Mouse (Mus musculus): ENCODE measurements around the gene Hyal2. TPM values are rescaled to one million over a fixed set of nuclear protein-coding genes. Genes with fewer than 3 reads are reported as not detected.

Hyal2 gene
- polyA plus RNA-seq, 1 experiment from 2014 or later, result 106 TPM

GRCm38 (mm10) chr9:107534408-107535202 is 33.1 kb upstream of the Hyal2 start:
- DNase-seq (ENCODE audit: low spot score), result no peak
- under 1% methylated on average over 33 of the region's 40 CpGs for WGBS
- Histone ChIP-seq H3K36me3 (ENCODE audit: control insufficient read depth, insufficient read depth, low read length) (peaks cover 24% of the 10 kb centered on the region), H3K9me3 (ENCODE audit: control insufficient read depth, low read length) (no peaks in the 10 kb centered on the region), H3K27me3 (replicated peaks; ENCODE audit: control insufficient read depth, insufficient read depth, low read length) (no peaks in the 10 kb centered on the region), H3K4me3 (ENCODE audit: low read depth, low read length) (peak overlapping the region; percentile 91), H3K4me1 (ENCODE audit: control insufficient read depth, insufficient read depth, low read length) (peaks cover 23% of the 10 kb centered on the region), H3K9ac (ENCODE audit: low read depth, low read length) (peak overlapping the region; percentile 94), H3K27ac (replicated peaks; ENCODE audit: low read depth, low read length) (peak overlapping the region; percentile 87), H3K4me2 (ENCODE audit: low read depth, low read length) (peak overlapping the region; percentile 98)
- no peak for ATAC-seq (ENCODE audit: low read depth)

- DNase-seq (ENCODE audit: low spot score), result no peak
- no peak overlapping the region for H3K4me3 ChIP-seq (ENCODE audit: low read depth, low read length)
- H3K27ac ChIP-seq (replicated peaks; ENCODE audit: low read depth, low read length), result no peak overlapping the region
- H3K4me1 ChIP-seq (ENCODE audit: control insufficient read depth, insufficient read depth, low read length), result peaks cover 32% of the 10 kb centered on the region
- WGBS, result 99% methylated on average over 7 of the region's 7 CpGs
- no peaks in the 10 kb centered on the region for H3K27me3 ChIP-seq (replicated peaks; ENCODE audit: control insufficient read depth, insufficient read depth, low read length)
- H3K36me3 ChIP-seq (ENCODE audit: control insufficient read depth, insufficient read depth, low read length), result peaks cover 32% of the 10 kb centered on the region
- ATAC-seq (ENCODE audit: low read depth), result no peak
- no peak overlapping the region for H3K4me2 ChIP-seq (ENCODE audit: low read depth, low read length)
- no peaks in the 10 kb centered on the region for H3K9me3 ChIP-seq (ENCODE audit: control insufficient read depth, low read length)
- no peak overlapping the region for H3K9ac ChIP-seq (ENCODE audit: low read depth, low read length)
Observed at GRCm38 (mm10) chr9:107538231-107538630, 29.5 kb upstream of the Hyal2 start.

- peaks cover 30% of the 10 kb centered on the region for H3K4me1 ChIP-seq (ENCODE audit: control insufficient read depth, insufficient read depth, low read length)
- no peak overlapping the region for H3K27ac ChIP-seq (replicated peaks; ENCODE audit: low read depth, low read length)
- H3K4me3 ChIP-seq (ENCODE audit: low read depth, low read length), result no peak overlapping the region
- H3K4me2 ChIP-seq (ENCODE audit: low read depth, low read length), result no peak overlapping the region
- no peaks in the 10 kb centered on the region for H3K9me3 ChIP-seq (ENCODE audit: control insufficient read depth, low read length)
- DNase-seq (ENCODE audit: low spot score) (no peak), ATAC-seq (ENCODE audit: low read depth) (no peak)
- H3K9ac ChIP-seq (ENCODE audit: low read depth, low read length), result no peak overlapping the region
- no peaks in the 10 kb centered on the region for H3K27me3 ChIP-seq (replicated peaks; ENCODE audit: control insufficient read depth, insufficient read depth, low read length)
- 93% methylated on average over 3 of the region's 3 CpGs for WGBS
- H3K36me3 ChIP-seq (ENCODE audit: control insufficient read depth, insufficient read depth, low read length), result peaks cover 32% of the 10 kb centered on the region
Observed at GRCm38 (mm10) chr9:107538711-107539110, 29.0 kb upstream of the Hyal2 start.

GRCm38 (mm10) chr9:107539940-107540339 is 27.8 kb upstream of the Hyal2 start:
- Histone ChIP-seq H3K27me3 (replicated peaks; ENCODE audit: control insufficient read depth, insufficient read depth, low read length) (no peaks in the 10 kb centered on the region), H3K4me2 (ENCODE audit: low read depth, low read length) (no peak overlapping the region), H3K4me3 (ENCODE audit: low read depth, low read length) (no peak overlapping the region), H3K4me1 (ENCODE audit: control insufficient read depth, insufficient read depth, low read length) (peaks cover 30% of the 10 kb centered on the region), H3K27ac (replicated peaks; ENCODE audit: low read depth, low read length) (no peak overlapping the region), H3K9ac (ENCODE audit: low read depth, low read length) (no peak overlapping the region), H3K9me3 (ENCODE audit: control insufficient read depth, low read length) (no peaks in the 10 kb centered on the region), H3K36me3 (ENCODE audit: control insufficient read depth, insufficient read depth, low read length) (peaks cover 43% of the 10 kb centered on the region)
- DNase-seq (ENCODE audit: low spot score), result no peak
- no peak for ATAC-seq (ENCODE audit: low read depth)
- WGBS, result 97% methylated on average over 8 of the region's 8 CpGs

- no peaks in the 10 kb centered on the region for H3K27me3 ChIP-seq (replicated peaks; ENCODE audit: control insufficient read depth, insufficient read depth, low read length)
- peaks cover 27% of the 10 kb centered on the region for H3K4me1 ChIP-seq (ENCODE audit: control insufficient read depth, insufficient read depth, low read length)
- no peak overlapping the region for H3K4me3 ChIP-seq (ENCODE audit: low read depth, low read length)
- DNase-seq (ENCODE audit: low spot score) (no peak), ATAC-seq (ENCODE audit: low read depth) (no peak)
- no peak overlapping the region for H3K27ac ChIP-seq (replicated peaks; ENCODE audit: low read depth, low read length)
- peaks cover 48% of the 10 kb centered on the region for H3K36me3 ChIP-seq (ENCODE audit: control insufficient read depth, insufficient read depth, low read length)
- H3K9ac ChIP-seq (ENCODE audit: low read depth, low read length), result no peak overlapping the region
- H3K4me2 ChIP-seq (ENCODE audit: low read depth, low read length), result peak overlapping the region; percentile 92
- no peaks in the 10 kb centered on the region for H3K9me3 ChIP-seq (ENCODE audit: control insufficient read depth, low read length)
- WGBS, result 64% methylated on average over 4 of the region's 4 CpGs
Observed at GRCm38 (mm10) chr9:107540420-107540819, 27.3 kb upstream of the Hyal2 start.

- Histone ChIP-seq H3K27ac (replicated peaks; ENCODE audit: low read depth, low read length) (no peak overlapping the region), H3K9ac (ENCODE audit: low read depth, low read length) (peak overlapping the region; percentile 34; the same call in 1 of the 2 replicates), H3K4me3 (ENCODE audit: low read depth, low read length) (peak overlapping the region; percentile 71), H3K27me3 (replicated peaks; ENCODE audit: control insufficient read depth, insufficient read depth, low read length) (no peaks in the 10 kb centered on the region), H3K9me3 (ENCODE audit: control insufficient read depth, low read length) (no peaks in the 10 kb centered on the region), H3K4me1 (ENCODE audit: control insufficient read depth, insufficient read depth, low read length) (peaks cover 21% of the 10 kb centered on the region), H3K36me3 (ENCODE audit: control insufficient read depth, insufficient read depth, low read length) (peaks cover 48% of the 10 kb centered on the region), H3K4me2 (ENCODE audit: low read depth, low read length) (peak overlapping the region; percentile 92)
- WGBS, result 44% methylated on average over 10 of the region's 10 CpGs
- DNase-seq (ENCODE audit: low spot score), result no peak
- ATAC-seq (ENCODE audit: low read depth), result no peak
Observed at GRCm38 (mm10) chr9:107541005-107541404, 26.7 kb upstream of the Hyal2 start.

- Histone ChIP-seq H3K27ac (replicated peaks; ENCODE audit: low read depth, low read length) (0 out of 2 replicates have a peak within 1 kb of the TSS, but pooled peaks have one; percentile 33), H3K4me2 (ENCODE audit: low read depth, low read length) (peak within 1 kb of the TSS; percentile 92), H3K9ac (ENCODE audit: low read depth, low read length) (peak within 1 kb of the TSS; percentile 72), H3K4me1 (ENCODE audit: control insufficient read depth, insufficient read depth, low read length) (peaks cover 19% of the 10 kb centered on the region), H3K9me3 (ENCODE audit: control insufficient read depth, low read length) (no peaks in the 10 kb centered on the region), H3K4me3 (ENCODE audit: low read depth, low read length) (peak within 1 kb of the TSS; percentile 71), H3K36me3 (ENCODE audit: control insufficient read depth, insufficient read depth, low read length) (peaks cover 48% of the 10 kb centered on the region), H3K27me3 (replicated peaks; ENCODE audit: control insufficient read depth, insufficient read depth, low read length) (no peaks in the 10 kb centered on the region)
- DNase-seq (ENCODE audit: low spot score) (peak; percentile 97), ATAC-seq (ENCODE audit: low read depth) (peak; percentile 88)
- WGBS, result under 1% methylated on average over 46 of the region's 46 CpGs
Observed at GRCm38 (mm10) chr9:107541474-107542351, 26.0 kb upstream of the Hyal2 start, which contains the start of the genes Cyb561d2 and Nprl2. TSS of gene Cyb561d2 (minus strand) at chr9:107542193. TSS of gene Nprl2 (plus strand) at chr9:107542226.

- H3K36me3 ChIP-seq (ENCODE audit: control insufficient read depth, insufficient read depth, low read length), result peaks cover 46% of the 10 kb centered on the region
- H3K9ac ChIP-seq (ENCODE audit: low read depth, low read length), result peak overlapping the region; percentile 72
- no peaks in the 10 kb centered on the region for H3K27me3 ChIP-seq (replicated peaks; ENCODE audit: control insufficient read depth, insufficient read depth, low read length)
- DNase-seq (ENCODE audit: low spot score), result no peak
- peaks cover 19% of the 10 kb centered on the region for H3K4me1 ChIP-seq (ENCODE audit: control insufficient read depth, insufficient read depth, low read length)
- H3K4me3 ChIP-seq (ENCODE audit: low read depth, low read length), result peak overlapping the region; percentile 71
- H3K9me3 ChIP-seq (ENCODE audit: control insufficient read depth, low read length), result no peaks in the 10 kb centered on the region
- ATAC-seq (ENCODE audit: low read depth), result peak; percentile 1; the same call in 1 of the 2 replicates
- WGBS, result 1% methylated on average over 11 of the region's 11 CpGs
- H3K27ac ChIP-seq (replicated peaks; ENCODE audit: low read depth, low read length), result 0 out of 2 replicates have a peak overlapping the region, but pooled peaks have one; percentile 33
- peak overlapping the region; percentile 92 for H3K4me2 ChIP-seq (ENCODE audit: low read depth, low read length)
Observed at GRCm38 (mm10) chr9:107542352-107542686, 25.4 kb upstream of the Hyal2 start.
